Mouse (Mus musculus) layer of hippocampus, adult 11-12 months (tissue): ENCODE results near the gene Aaed1.

Source experiments
- DNase-seq: peaks from one replicate; pipeline ENCODE4 v3.0.0; 2022; ENCODE audit warnings: low spot score

Gene Aaed1

DNA sequence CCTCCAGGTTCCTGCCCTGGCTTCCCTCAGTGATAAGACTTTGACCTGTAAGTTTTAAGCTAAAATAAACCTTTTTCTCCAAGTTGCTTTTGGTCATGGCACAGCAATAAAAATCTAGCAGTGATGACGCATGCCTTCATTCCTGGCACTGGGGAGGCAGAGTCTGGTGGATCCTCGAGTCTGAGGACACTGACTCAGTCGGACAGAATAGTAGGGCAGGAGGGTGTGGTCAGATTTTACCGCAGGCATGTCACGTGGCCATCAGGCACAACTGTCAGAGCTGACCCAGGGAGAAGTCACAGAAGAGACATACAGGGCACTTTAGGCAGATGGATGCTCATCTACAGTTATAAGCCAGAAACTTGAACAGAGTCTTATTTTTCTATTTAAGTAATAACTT, 60.4 kb downstream of the Aaed1 start:
- no peak for DNase-seq

DNA sequence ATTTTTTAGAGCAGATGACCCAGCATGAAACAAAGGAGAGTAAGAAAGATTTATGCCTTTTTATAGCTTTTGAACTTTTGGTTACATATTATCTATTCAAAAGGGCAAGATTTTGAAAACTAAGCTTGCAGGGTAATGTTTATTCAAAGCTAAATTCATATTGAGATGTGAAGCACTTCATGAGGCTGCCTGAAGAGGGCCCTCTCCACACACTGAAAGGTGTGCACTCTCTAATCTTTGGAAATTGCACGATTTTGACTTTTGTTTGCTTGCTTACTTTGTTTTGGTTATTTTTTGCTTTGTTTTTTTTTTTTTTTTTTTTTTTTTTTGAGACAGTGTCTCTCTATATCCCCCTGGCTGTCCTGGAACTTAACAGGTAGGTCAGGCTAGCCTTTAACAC, 62.1 kb downstream of the Aaed1 start:
- no peak for DNase-seq

DNA sequence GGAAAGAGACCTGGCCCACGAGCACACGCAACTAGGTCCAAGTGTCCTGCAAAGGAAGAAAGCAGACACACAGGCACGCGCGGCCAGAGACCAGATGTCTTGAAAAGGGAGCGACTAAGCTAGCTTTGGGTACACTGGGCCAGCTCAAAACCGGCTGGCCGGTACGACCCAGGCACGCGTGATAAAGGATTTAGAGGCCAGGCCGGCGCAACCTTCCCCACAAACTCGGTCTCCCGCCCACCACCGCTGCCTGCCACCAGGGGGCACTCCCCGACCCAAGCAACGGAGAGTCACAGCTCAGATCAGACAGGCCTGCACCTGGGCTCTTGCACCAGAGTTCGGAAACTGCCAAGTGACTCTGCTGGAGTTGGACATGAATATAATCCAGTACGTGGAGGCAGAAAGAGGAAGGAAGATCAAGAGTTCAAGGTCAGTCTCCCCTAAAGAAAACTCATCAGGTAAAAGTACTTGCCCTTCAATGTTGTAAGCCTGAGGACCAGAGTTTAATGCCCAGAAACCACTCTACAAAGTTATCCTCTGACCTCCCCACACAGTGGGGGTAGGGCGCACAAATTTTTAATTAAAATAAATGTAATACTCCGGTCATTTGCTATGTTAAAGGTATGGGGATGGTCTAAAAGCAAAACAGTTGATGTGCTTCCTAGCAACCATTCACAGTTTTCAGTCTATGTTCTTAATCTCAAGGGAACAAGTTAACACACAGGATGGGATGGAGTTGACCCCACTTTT, 63.6 kb downstream of the Aaed1 start:
- peak; percentile 87 for DNase-seq

DNA sequence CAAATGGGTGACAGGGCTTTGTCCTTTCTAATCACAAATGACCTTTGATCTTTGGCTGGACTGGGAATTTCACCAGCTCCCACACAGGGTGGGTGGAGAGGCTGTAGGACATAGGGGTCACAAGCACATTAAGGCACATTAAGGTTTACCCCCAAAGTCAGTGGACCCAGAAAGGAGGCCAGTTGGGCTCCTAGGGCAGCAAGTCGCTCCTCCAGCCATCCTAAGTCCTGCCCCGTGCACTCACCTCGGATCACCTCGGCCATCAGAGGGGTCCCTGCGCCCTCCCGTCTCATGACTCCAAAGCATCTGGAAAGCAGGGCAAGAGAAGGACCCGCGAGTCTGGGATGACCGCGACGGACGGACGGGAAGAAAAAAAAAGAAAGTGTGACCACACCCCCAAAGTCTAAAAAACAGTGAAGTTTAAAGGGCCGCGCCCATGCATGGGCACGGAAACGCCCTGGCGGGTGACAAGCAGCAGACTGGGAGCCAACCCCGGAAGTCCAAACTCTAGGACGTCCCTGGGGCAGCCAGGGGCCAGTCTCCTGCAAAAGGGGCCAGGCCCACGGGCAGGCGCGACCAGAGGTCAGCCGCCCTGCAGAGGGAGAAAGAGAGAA, 64.2 kb downstream of the Aaed1 start:
- DNase-seq = peak; percentile 11

DNA sequence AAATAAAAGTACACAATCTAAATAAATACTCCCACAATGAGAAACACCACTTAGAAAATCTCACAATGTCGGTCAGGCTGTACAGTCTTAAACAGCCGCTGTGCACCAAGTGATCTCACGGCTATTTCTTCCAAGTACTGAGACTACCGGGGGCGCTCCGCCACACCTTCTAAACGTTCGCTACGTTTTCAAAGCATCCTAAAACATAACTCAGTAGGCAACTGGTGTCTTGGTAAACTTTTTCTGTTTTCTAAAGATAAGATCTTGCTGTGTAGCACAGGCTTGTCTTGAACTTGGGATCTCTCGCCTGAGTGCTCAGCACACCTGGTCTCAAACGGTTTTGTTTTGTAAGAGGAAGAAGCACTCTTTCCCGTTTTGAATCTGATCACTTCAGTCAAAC, 66.4 kb downstream of the Aaed1 start:
- no peak for DNase-seq

DNA sequence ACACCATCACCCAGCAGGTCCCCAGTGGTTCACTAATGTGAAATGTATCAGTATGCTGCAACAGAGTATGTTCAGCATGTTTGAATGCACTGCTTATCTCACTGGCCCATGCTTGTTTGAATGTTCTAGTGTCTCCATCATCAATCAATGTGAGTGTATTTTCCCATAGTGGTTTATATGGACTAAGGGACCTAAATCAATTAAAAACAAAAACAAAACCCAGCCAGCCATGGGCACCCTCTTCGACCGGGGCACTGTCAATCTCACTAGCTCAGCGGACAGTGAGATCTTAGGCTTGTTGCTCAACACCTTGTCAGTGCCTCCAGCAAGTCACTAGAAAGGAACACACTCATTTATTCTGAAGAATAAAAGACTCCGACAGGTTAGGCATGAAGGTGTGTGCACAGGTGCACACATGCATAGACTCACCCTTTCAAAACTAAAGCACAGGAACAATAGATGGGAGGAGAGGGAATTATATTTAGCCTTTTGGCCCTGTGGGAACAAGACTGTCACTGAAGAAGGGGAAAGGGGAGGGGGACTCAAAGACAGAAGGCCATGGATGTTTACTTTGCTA, 67.7 kb downstream of the Aaed1 start:
- no peak for DNase-seq

DNA sequence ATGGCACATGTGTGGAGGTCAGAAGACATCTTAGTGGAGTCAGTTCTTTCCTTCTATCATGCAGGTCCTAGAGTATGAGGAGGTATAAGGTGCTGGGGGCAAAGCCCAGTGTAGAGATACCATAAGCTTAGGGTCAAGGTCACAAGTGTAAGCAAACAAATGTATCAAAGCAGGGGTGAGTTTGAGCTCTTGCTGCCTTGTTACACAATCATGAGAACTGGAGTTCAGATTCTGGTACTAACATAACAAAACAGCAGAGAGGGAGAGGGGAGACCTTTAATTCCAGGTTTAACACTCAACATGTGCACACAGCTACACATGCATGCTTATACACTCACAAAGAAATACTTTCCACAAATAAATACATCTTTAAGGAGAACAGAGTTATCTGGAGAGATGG, 69.8 kb downstream of the Aaed1 start:
- DNase-seq = no peak

DNA sequence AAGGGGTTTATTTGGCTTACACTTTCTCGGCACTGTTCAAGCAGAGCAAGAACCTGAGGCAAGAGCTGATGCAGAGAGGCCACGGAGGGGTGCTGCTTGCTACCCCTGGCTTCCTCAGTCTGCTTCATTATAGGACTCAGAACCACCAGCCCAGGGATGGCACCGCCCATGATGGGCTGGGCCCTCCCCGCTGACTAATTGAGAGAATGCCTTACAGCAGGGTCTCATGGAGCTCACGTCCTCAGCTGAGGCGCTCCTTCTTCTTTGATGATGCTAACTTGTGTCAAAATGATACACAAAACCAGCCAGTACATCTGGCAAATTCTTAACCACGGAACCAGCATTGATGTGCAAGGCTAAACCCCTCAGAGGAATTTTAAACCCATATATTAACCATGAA, 71.9 kb downstream of the Aaed1 start:
- no peak for DNase-seq

DNA sequence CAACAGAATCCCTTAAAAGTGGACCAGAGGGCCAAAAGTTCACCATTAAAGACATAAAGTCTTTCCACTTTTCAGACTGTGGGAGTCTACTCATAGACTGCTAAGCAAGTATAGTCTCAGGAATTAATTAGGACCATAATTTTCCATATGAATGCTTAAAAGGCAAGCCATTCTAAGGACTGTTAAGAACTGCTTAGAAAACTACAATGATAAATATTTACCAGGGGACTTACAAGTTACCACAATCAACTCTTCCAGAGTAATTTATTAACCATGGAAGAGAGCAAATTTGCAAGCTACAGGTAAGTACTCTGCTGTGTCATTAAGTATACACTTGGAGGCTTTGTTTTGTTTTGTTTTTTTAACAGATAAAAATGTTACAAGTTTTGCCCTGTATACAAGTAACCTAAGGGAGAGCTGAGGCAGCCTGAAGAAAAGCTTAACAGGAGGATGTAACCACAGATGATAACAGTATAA, 74.8 kb downstream of the Aaed1 start:
- no peak for DNase-seq

DNA sequence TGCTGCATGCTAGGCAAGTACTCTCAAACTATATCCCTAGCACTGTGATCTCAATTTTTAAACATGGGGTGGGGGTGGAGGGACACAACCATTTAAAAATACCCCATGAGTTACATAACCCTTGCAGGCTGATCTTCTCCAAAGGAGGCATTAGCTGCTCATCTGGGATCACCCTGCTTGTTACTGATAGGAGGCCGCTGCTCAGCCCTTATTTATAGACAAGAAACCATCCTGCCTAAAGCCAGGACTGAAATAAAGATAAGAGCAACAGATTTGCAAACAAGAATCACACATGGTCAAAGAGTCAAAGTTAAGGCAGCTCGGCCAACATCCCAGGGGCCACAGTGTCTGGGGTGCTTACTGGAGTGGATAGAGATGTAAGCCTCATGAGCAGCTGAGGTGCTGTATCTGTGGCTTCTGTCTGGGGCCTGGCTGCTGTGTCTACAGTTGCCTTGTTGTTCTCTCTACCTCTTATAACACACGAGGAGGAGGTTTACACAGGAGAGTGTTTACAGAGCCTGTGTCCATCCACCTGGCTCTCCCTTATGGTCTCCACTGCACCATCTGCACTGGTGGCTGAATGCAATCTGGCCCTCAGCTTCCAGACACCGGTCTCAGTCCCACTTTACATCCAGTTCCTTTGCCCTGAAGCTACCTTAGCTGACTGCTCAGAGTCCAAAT, 75.4 kb downstream of the Aaed1 start:
- DNase-seq = peak; percentile 30

DNA sequence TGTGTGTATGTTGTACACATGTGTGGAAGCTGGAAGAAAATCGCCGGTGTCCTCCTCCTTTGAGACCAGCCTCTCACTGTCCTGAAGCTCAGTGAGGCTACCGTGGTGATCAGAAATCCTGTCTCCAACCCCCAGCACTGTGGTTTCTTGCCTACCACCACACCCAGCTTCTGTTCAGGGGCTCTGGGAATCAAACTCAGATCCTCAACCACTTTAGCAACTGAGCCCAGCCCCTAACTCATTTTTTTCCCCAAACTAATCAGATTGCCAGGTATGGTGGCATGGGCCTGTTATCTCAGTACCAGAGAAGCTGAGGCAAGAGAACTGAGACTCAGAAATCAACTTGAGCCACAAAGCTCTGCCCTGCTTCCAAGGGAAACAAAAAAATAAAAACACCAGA, 76.7 kb downstream of the Aaed1 start:
- DNase-seq = no peak

DNA sequence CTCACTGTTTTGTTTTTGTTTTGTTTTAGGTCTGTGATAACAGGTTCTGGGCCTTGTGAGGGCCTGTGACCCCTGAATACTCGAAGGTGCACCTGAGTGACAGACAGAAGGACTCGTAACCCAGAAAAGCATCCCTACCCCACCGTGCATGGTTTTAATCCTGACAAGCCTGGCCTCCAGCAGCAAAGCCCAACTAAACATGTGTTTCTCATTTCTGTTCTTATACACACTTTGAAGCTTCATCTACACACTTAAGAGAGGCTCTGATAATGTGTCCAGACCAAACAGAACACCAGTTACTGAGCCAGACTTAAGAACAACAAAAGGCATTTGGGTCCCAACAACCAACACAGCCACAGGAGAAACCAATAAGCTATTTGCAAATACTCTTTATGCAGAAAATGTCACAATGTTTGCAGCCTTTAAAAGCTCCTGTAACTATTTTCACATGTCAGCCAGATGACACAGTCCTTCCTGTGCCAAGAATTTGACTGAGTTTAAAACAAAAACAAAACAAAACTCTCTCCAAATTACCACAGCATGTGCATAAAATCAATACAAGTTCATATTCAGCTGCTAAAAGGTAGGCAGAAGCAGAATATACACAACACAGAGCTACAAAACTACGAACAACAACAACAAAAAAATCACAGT, 77.3 kb downstream of the Aaed1 start:
- no peak for DNase-seq

DNA sequence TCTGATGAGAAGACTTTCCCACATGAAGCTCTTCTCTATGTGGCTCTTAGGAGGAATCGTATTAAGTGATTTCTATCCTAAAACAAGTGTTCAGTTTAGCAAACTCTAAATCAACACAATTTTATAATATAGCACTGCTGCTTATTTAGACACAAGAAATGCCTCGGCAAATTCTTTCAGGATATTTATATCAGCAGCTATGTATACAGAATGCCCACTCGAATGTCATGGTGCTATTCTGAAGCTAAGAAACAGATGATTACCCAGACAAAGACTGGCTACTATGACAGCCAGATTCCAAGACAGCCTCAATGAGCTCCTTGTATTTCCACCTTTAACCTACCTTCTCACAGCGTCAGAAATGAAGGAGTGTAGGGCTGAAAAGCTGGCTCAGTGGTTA, 79.4 kb downstream of the Aaed1 start:
- no peak for DNase-seq

DNA sequence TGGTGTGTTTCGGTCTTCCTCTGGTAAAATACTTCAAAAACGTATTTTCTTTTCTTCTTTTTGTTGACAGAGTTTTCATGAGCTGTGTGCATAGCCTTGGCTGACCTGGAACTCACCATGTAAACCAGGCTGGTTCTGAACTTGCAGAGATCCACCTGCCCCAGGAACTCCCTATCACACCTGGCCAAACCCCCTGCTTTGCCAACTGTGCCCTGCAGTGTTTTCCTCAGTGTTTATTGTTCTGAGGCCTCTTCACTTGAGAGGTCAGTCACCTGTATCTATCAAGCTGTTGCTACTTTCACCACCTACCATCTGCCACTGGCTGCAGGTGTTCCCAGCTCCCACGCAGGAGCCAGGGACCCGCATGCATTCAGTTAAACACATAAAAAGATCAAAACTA, 85.8 kb downstream of the Aaed1 start:
- DNase-seq = no peak

DNA sequence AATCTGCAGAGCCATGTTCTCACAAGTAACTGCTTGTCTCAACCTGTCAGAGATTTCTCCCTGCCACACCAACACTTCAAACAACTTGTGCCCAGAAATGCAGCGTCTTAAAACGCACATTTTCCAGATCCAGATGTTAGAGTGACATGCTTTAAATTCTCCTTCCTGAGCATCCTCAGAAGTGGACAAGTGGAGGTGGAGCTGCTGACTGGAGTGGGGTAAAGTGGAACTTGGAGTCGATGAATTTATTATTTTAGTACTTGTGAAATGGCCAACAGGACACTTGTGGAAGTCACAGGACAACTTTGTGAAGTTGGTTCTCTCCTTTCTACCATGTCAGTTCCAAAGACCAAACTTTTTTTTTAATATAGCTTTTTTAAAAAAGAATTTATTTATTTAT, 86.8 kb downstream of the Aaed1 start:
- no peak for DNase-seq
